Mouse (Mus musculus) bone marrow, adult 2 months (tissue): Measurements from ENCODE around the gene Naaladl1.

Experiments used
- CTCF ChIP-seq: fragments of 200-500 bp; IDR thresholded peaks from 2 replicates; pipeline ENCODE4 v1.5.1; 2011; ENCODE audit warnings: low read length, control low read depth; ENCODE audit not compliant: control insufficient read depth, insufficient read depth
- POLR2A ChIP-seq: fragments of 200-500 bp; IDR thresholded peaks from 2 replicates; pipeline ENCODE4 v1.6.1; 2011; ENCODE audit warnings: low read depth, mild to moderate bottlenecking, control low read depth, low read length, borderline replicate concordance; ENCODE audit not compliant: control insufficient read depth

DNA sequence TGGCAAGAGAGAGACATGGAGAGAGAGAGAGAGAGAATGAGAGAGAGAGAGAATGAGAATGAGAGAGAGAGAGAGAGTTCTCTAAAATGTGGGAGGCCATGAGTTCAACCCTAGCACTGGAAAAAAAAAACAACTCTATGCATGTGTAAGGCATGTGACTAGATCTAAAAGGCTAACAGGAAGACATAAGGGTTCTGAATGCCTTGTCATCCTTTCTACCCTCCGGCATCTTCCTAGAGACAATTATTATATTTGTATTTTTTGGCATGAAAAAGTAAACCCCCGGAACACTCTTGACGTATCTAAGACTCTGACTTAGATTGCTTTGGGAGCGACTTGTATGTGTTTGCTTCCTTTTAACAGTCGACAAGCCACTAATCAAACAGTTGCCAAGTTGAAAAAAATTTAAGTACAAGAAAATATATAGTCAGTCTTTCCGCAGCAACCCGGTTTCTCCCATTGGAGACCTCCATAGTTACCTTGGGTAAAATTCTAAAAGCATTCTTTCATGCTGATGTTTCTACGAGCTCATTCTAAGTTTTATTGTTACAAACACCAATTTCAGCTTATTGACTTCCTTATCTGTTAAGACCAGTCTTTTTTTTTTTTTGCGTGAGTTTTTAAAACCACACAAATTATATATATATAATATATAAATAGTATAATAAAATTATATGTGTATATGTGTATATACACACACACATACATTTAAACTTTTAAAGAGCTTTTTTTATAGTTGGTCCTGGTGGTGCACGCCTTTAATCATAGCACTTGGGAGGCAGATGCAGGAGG lies 21.4 kb downstream of the Naaladl1 start:
- no peak for TF ChIP-seq CTCF
- no peak for TF ChIP-seq POLR2A
